Mouse (Mus musculus): ENCODE results near the gene Gm17509. TPM values are rescaled to one million over a fixed set of nuclear protein-coding genes. Genes with fewer than 3 reads are reported as not detected.

The Gm17509 gene
- 1.2 TPM for polyA plus RNA-seq (2017; shearing (Covaris generic))

DNA sequence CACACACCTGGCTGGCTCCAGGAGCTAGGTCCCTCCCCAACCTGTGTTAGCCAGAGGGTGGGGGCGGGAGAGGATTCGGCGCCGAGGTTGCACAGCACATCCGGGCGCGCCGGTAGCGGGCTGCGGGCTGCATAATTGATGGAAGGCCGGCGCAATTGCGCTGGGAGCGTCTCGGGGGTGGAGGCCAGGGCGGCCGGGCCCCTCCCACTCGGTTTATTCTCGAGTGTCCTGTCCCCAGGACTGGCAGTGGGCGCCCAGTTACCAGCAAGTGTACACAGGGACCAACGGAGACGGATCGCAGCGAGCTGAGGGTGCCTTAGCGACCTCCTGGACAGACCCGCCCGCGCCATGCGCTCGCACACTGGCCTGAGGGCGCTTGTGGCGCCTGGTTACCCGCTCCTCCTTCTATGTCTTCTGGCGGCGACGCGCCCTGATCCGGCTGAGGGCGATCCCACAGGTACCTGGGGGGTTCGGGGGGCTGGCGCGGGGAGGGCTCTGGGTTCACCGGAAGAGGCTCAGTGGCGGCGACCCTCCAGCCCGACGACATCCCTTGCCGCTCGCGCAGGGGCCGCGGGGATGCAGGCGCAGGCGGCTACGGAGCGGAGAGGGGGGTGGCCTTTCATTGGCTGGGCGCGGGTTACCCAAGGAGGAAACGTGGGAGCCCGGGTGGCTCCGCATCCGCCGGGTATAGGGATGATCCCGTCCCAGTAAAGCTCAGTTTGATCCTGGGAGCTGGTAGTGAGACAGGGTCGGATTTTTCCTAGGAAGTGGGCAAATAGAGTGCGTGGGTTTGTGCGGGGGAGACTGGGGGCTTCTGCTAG, at the start of gene Gm17509:
Gm17509 (minus strand) TSS at position 575 of the 821 bp plus-strand sequence.

DNA sequence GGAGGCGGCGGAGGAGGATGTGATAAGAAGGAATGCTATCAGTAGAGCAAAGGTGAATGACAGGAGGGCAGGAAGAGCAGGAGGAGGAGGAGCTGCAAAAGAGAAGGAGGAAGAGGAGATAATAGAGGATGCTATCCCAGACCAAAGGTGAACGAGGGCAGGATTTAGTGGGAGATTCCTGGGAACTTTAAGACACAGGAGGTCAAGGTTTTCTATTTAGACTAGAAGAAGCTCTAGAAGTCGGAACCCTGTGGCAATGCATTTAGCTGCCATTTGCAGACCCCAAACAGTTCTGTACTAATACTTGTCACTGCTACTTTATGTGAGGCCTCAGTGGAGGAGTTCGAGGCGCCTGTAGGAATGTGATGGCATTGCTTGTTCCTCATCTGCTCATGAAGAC, 12.6 kb downstream of the Gm17509 start, which contains the start of gene Emb:
Emb (plus strand) TSS at position 301 of the 400 bp plus-strand sequence.

Other genes starting within 250 kb of the Gm17509 start
- 32.9 TPM for gene Parp8, start 195.5 kb downstream of the Gm17509 start, polyA plus RNA-seq (2017; shearing (Covaris generic))
- 172 TPM for gene Emb, start 12.5 kb downstream of the Gm17509 start, polyA plus RNA-seq (2017; shearing (Covaris generic))

Data from CD4-positive, CD25-positive, alpha-beta regulatory T cell, adult 9 weeks (primary cell).